Mouse (Mus musculus) heart, embryonic 14.5 days (tissue): ENCODE results near the gene Wnt4. TPM values are rescaled to one million over a fixed set of nuclear protein-coding genes. Genes with fewer than 3 reads are reported as not detected.

ENCODE experiments used
- ATAC-seq: fragments of 200-750 bp; cut with Nextera tagmentation; 2 replicates; pipeline ENCODE4 v1.8.0; 2017; ENCODE audit warnings: low read depth, moderate TSS enrichment; ENCODE audit not compliant: insufficient number of reproducible peaks, insufficient read depth, low FRiP score
- H3K27ac ChIP-seq, 2 experiments: fragments of 200-500 bp in 1 of 2; fragments of 300-500 bp in 1 of 2; sonication (generic) in 1 of 2; replicated peaks in 1 of 2; 2 replicates each; pipeline ENCODE4 v1.5.1; 2012 to 2014; ENCODE audit warnings: low read depth in 2 of 2, low read length in 2 of 2, control low read depth in 1 of 2, mild to moderate bottlenecking in 1 of 2, mixed read lengths in 1 of 2; ENCODE audit not compliant: control insufficient read depth in 1 of 2, insufficient read depth in 1 of 2
- H3K27me3 ChIP-seq: fragments of 300-500 bp; sonication (generic); 2 replicates; pipeline ENCODE4 v1.6.1; 2014; ENCODE audit warnings: mild to moderate bottlenecking, low read length, control low read depth; ENCODE audit not compliant: control insufficient read depth, insufficient read depth
- H3K36me3 ChIP-seq: fragments of 300-500 bp; sonication (generic); 2 replicates; pipeline ENCODE4 v1.6.1; 2014; ENCODE audit warnings: mild to moderate bottlenecking, control low read depth, low read length, mixed read lengths; ENCODE audit not compliant: control insufficient read depth, insufficient read depth
- H3K4me1 ChIP-seq, 2 experiments: fragments of 200-500 bp in 1 of 2; fragments of 300-500 bp in 1 of 2; sonication (generic) in 1 of 2; 2 replicates each; pipeline ENCODE4 v1.6.1; 2012 to 2014; ENCODE audit warnings: low read length in 2 of 2, control low read depth in 1 of 2, mixed read lengths in 1 of 2; ENCODE audit not compliant: control insufficient read depth in 2 of 2, insufficient read depth in 2 of 2
- H3K4me2 ChIP-seq: fragments of 300-500 bp; sonication (generic); 2 replicates; pipeline ENCODE4 v1.6.1; 2014; ENCODE audit warnings: mild to moderate bottlenecking, low read length
- H3K4me3 ChIP-seq, 2 experiments: fragments of 200-500 bp in 1 of 2; fragments of 300-500 bp in 1 of 2; sonication (generic) in 1 of 2; 2 replicates each; pipeline ENCODE4 v1.5.1; 2012 to 2014; ENCODE audit warnings: low read length in 2 of 2, mild to moderate bottlenecking in 2 of 2, control low read depth in 1 of 2, low read depth in 1 of 2, moderate library complexity in 1 of 2; ENCODE audit not compliant: control insufficient read depth in 1 of 2, insufficient read depth in 1 of 2
- H3K9ac ChIP-seq: fragments of 300-500 bp; sonication (generic); 2 replicates; pipeline ENCODE4 v1.6.1; 2014; ENCODE audit warnings: mild to moderate bottlenecking, low read length
- H3K9me3 ChIP-seq: fragments of 300-500 bp; sonication (generic); 2 replicates; pipeline ENCODE4 v1.6.1; 2016; ENCODE audit warnings: low read length, control low read depth; ENCODE audit not compliant: control insufficient read depth
- WGBS: fragments of 180-500 bp; shearing (Covaris S2); extraction: QIAGEN DNeasy Blood & Tissue Kit; methylation state at CpG from one replicate; pipeline ENCODE4 v1.1.7; 2014; 5-methylcytosine and 5-hydroxymethylcytosine counted together
- polyA plus RNA-seq: library from polyadenylated mRNA; unstranded; fragments of >200 nt; fragmentation: Nextera tagmentation; extraction: Ambion mirVana; gene quantifications from 2 replicates; pipeline ENCODE4 v1.2.1, GENCODE M21; 2014

Gene Wnt4
- polyA plus RNA-seq: 1.8 and 2.2 TPM in 2 replicates

- peaks cover 2 to 18% of the 10 kb centered on the region in 2 experiments; a peak in 3 of 4 replicates for H3K4me1 ChIP-seq
- H3K36me3 ChIP-seq: no peaks in the 10 kb centered on the region
- H3K9ac ChIP-seq: peak within 1 kb of the TSS; percentile 64
- H3K27me3 ChIP-seq: peaks cover 78% of the 10 kb centered on the region
- H3K9me3 ChIP-seq: no peaks in the 10 kb centered on the region
- 0% methylated on average over 27 of the region's 45 CpGs for WGBS
- H3K4me3 ChIP-seq: peak within 1 kb of the TSS; percentile 44 to 48
- peak; percentile 52 for ATAC-seq
- no peak within 1 kb of the TSS for H3K27ac ChIP-seq
- H3K4me2 ChIP-seq: peak within 1 kb of the TSS; percentile 89
Measured at GRCm38 (mm10) chr4:137277166-137277513, at the start of gene Wnt4. Gene Wnt4 (plus strand): TSS chr4:137277489.

GRCm38 (mm10) chr4:137228566-137229115, 48.6 kb upstream of the Wnt4 start:
- 71% methylated on average over 15 of the region's 15 CpGs for WGBS
- Histone ChIP-seq H3K4me3 (no peak overlapping the region), H3K36me3 (no peaks in the 10 kb centered on the region), H3K4me2 (no peak overlapping the region), H3K9me3 (no peaks in the 10 kb centered on the region), H3K4me1 (peaks cover 4 to 10% of the 10 kb centered on the region in 2 experiments; a peak in 3 of 4 replicates), H3K27me3 (no peaks in the 10 kb centered on the region), H3K27ac (no peak overlapping the region), H3K9ac (no peak overlapping the region)
- no peak for ATAC-seq

GRCm38 (mm10) chr4:137231494-137232470, 45.5 kb upstream of the Wnt4 start:
- Histone ChIP-seq H3K36me3 (no peaks in the 10 kb centered on the region), H3K4me2 (0 out of 2 replicates have a peak overlapping the region, but pooled peaks have one; percentile 9), H3K9me3 (no peaks in the 10 kb centered on the region), H3K27ac (peak overlapping the region in 1 of 2 experiments; percentile 26; a peak in 2 of 4 replicates), H3K9ac (no peak overlapping the region), H3K4me3 (no peak overlapping the region), H3K27me3 (no peaks in the 10 kb centered on the region), H3K4me1 (peaks cover 4 to 10% of the 10 kb centered on the region in 2 experiments; a peak in 3 of 4 replicates)
- 63% methylated on average over 16 of the region's 16 CpGs for WGBS
- 0 out of 2 replicates have a peak, but pooled peaks have one; percentile 35 for ATAC-seq

- Histone ChIP-seq H3K9ac (no peak overlapping the region), H3K27ac (no peak overlapping the region), H3K4me3 (no peak overlapping the region), H3K9me3 (no peaks in the 10 kb centered on the region), H3K4me1 (peaks cover 4 to 10% of the 10 kb centered on the region in 2 experiments; a peak in 3 of 4 replicates), H3K36me3 (no peaks in the 10 kb centered on the region), H3K27me3 (no peaks in the 10 kb centered on the region), H3K4me2 (no peak overlapping the region)
- ATAC-seq: no peak
- 72% methylated on average over 5 of the region's 5 CpGs for WGBS
Measured at GRCm38 (mm10) chr4:137233632-137234031, 43.7 kb upstream of the Wnt4 start.

- Histone ChIP-seq H3K4me2 (no peak overlapping the region), H3K4me1 (peaks cover 4 to 10% of the 10 kb centered on the region in 2 experiments; a peak in 3 of 4 replicates), H3K36me3 (no peaks in the 10 kb centered on the region), H3K9ac (no peak overlapping the region), H3K9me3 (no peaks in the 10 kb centered on the region), H3K27ac (no peak overlapping the region), H3K27me3 (no peaks in the 10 kb centered on the region), H3K4me3 (no peak overlapping the region)
- ATAC-seq: no peak
- 80% methylated on average over 2 of the region's 2 CpGs for WGBS
Measured at GRCm38 (mm10) chr4:137234444-137234843, 42.8 kb upstream of the Wnt4 start.

- H3K27me3 ChIP-seq: no peaks in the 10 kb centered on the region
- peaks cover 4 to 10% of the 10 kb centered on the region in 2 experiments; a peak in 3 of 4 replicates for H3K4me1 ChIP-seq
- no peak for ATAC-seq
- H3K4me3 ChIP-seq: no peak overlapping the region
- no peak overlapping the region for H3K9ac ChIP-seq
- WGBS: 52% methylated on average over 9 of the region's 9 CpGs
- no peaks in the 10 kb centered on the region for H3K36me3 ChIP-seq
- no peak overlapping the region for H3K27ac ChIP-seq
- H3K9me3 ChIP-seq: peaks cover 9% of the 10 kb centered on the region
- H3K4me2 ChIP-seq: no peak overlapping the region
Measured at GRCm38 (mm10) chr4:137235368-137235767, 41.9 kb upstream of the Wnt4 start.

GRCm38 (mm10) chr4:137244883-137245282, 32.4 kb upstream of the Wnt4 start:
- H3K4me1 ChIP-seq: no peaks in the 10 kb centered on the region
- no peak overlapping the region for H3K4me3 ChIP-seq
- H3K4me2 ChIP-seq: no peak overlapping the region
- no peaks in the 10 kb centered on the region for H3K27me3 ChIP-seq
- H3K9ac ChIP-seq: no peak overlapping the region
- no peaks in the 10 kb centered on the region for H3K36me3 ChIP-seq
- no peak for ATAC-seq
- no peak overlapping the region for H3K27ac ChIP-seq
- H3K9me3 ChIP-seq: peaks cover 5% of the 10 kb centered on the region
- WGBS: 78% methylated on average over 9 of the region's 9 CpGs
